Mouse (Mus musculus) cerebellum, postnatal 4 days (tissue): ENCODE results near the gene Cutc.

Experiments
- DNase-seq, 2 experiments: peaks; one replicate each; pipeline ENCODE4 v3.0.0; 2022; ENCODE audit warnings: low spot score in 2 of 2, mixed read lengths in 1 of 2

Gene Cutc

DNA sequence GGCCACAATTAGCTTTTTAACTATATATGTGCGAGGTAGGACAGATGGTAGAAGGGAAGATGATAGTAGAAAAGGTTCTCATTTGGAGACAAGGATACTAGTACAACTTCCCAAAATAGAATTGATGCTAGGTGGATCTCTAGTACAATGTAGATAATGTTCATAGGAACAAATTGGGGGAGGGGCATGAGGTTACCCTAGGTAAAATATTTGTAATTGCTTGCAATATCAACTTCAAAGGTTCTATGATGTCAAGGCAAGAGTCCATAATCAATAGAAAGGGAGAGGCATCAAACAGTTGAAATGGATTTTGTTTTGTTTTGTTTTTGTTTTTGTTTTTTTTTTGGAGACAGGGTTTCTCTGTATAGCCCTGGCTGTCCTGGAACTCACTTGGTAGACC lies 41.2 kb downstream of the Cutc start:
- no peak for DNase-seq

DNA sequence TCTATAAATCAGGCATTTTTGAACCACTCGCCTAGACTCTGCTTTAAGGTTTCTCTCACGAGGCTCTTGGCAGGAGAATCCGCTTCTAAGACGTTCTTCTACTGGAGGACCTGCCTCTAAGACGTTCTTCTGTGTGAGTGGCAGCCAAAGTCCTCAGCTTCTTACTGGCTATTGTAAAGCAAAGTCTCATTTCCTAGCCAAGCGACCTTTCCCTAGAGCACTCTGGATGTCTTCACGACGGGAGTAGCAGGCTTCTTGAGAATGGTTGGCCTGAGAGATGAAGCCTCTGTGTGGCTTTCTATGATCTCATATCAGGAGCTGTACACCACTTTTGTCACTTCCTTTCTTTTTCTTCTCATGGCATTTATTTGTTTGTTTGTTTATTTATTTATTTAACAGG lies 42.7 kb downstream of the Cutc start:
- no peak for DNase-seq

DNA sequence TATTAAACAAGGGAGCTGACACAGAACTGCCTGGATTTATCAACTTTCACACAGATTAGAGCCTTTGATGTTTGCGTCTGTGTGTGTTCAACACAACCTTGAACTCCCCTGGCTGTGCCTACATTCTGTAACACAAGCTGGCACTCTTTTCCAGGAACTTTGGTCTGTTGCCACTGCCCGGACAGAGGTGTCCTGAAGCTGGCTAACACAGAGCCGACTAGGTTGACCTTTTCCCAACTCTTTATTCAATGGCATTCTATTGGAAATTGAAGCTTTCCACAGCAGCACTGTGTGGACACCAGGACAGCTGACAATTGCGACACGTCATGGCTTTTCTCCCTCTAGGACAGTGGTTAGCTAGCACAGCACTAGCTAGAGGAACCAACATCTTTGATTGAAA lies 44.4 kb downstream of the Cutc start:
- DNase-seq: no peak

DNA sequence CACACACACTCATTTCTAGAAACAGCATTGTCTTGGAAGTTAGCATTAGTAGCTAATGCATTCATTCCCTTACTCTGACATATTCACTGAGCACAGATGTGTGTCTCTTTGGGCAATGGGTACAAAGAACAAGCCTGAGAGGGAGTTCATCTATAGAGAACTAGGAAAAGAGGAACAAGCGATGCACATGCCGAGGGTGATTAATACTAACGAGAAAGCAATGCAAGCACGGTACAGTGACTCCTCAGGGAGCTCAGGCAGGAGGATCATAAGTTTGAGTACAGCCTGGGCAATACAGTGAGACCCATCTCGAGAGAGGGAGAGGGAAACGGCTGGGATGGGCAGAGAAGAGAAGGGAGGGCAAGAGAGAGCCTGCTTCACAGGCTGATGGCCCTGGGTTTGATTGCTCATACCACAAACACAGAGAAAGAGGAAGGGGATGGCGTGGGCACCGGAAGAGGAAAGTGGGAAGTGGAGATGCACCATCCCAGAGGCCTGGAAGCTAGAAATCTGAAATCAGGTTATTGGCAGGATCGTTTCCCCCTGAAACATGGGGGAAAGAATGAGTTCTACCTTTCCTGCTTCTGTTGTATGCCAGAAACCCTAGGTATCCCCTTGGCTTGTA lies 48.7 kb downstream of the Cutc start:
- no peak for DNase-seq

DNA sequence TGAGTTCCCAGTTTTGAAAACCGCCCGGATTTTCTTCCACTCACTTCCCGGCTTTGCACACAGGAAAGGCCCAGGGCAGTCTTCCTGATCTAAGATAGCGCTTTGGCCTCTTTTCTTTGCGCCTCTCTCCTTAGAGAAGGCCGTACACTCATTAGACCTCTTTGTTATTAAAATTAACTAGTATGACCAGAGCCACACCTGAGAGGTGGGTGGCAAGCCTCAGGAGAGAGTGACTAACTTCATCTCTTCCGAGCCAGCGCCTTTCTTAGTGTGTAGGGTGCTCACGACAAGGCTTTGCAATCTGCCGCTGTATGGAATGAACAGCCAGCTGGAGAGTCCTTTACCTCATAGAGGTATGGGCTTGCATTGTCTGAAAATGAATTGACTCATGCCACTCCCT lies 51.1 kb downstream of the Cutc start:
- no peak for DNase-seq

DNA sequence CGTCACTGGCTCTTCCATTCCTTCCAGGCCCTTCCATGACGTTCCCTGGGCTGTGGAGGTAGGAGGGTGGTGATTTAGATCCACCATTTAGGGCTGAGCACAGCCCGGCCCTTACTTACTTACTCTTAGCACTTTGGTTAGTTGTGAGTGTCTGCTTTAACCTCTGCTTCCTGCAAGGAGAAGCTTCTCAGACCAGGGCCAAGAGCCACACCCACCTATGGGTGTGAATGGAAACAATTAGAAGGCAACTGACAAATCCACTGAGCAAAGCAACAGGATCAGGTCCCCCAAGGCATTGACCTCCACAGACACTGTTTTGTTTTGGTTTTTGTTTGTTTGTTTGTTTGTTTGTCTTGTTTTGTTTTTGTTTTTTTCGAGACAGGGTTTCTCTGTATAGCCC lies 56.5 kb downstream of the Cutc start:
- DNase-seq: no peak

DNA sequence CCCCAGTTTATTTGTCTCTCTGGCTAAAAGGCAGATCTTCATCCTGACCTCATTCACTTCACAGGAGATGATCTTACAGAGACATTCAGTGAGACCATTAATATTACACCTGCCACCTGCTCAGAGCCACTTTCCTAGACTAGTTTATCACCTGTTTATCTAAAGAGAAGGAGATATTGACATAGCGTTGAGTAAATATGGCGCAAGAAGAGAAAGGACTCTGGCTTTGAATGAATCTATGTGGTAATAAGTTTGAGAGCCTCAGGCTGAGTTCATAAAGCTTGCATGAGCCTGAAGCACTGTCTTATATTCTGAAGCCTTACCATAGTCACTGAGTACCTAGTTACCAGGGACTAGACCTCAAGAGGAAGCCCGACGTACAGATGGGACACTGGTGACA lies 58.6 kb downstream of the Cutc start:
- no peak for DNase-seq

DNA sequence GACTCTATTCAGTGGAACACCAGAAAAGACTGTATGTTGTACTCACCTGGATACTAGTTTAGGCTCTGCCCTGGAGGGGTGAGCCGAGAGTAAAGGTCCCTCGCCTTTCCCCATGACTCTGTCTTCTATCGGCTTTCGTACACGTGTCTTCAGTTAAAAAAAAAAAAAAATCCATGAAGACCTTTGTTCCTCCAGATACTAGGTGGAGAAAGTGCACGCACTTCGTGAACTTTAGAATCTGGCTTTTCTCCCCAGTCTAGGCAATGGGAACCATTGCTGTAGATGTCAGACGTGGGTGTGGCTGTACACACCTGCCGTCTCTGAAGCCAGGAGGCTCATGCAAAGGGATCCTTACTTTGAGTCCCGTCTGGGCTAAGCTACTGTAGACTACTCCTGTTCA lies 60.5 kb downstream of the Cutc start:
- no peak for DNase-seq

DNA sequence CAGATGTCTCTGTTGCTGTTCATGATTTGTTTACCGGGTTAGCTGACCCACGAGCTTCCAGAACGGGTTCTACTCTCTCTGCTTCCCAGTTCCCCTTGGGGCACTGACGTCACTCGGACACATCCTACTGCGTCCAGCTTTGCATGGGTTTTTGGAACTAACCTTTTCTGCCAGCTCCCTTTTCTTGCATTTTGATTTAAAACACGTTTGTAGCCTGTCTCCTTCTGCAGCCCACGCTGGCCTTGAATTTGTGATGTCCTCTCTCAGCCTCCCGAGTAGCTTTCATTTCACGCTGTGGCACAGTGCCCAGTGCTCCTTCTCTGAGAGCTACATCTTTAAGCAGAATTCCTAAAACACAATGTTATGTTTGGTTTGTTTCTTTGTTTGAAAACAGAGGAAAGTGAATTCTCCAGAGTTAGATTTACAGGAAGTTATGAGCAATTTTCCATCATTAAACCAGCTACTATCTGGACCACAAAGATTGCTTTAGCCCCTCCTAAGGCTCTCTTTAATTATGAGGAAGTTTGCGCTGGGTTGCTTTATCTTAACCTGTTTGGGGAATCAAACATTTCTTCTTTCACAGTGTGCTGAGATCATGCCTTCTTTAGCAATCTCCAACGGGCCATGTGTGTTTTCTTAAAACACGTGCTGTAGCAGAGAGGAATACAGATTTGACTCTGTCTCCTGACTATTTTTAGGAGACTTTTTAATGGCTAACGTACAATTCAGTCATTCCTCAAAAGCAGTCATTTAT lies 63.0 kb downstream of the Cutc start:
- DNase-seq: no peak
